Mouse (Mus musculus): Measurements from ENCODE around the gene Adamts20. TPM values are rescaled to one million over a fixed set of nuclear protein-coding genes. Genes with fewer than 3 reads are reported as not detected.
"Not testable (repeated sequence)": the region's sequence is repeated elsewhere in the genome, so short reads cannot be mapped to it uniquely, and the experiment has no call there.

Adamts20 gene
- not detected for polyA plus RNA-seq (2017; shearing (Covaris generic))

DNA sequence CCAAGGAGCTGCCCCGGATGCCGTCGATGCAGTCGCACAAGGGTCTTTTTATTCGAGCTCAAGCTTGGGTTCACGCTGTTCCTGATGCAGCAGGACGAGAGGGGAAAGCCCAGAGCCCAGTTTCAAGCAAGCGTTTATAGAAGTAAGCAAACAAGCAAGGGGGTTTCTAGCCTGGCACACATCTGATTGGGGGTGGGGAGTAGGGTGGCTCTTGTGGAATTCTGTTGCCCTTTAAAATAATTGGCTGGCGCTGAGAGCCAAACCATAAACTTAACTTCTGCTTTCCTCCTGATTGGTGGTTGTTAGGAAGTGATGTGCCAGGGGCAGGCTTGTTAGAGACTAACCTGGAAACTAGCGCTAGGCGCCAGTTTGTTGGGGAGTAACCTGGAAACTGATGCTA, at the start of gene Adamts20:
Gene Adamts20 (minus strand): TSS at position 101 of the 400 bp plus-strand sequence.
- no peak for ATAC-seq

DNA sequence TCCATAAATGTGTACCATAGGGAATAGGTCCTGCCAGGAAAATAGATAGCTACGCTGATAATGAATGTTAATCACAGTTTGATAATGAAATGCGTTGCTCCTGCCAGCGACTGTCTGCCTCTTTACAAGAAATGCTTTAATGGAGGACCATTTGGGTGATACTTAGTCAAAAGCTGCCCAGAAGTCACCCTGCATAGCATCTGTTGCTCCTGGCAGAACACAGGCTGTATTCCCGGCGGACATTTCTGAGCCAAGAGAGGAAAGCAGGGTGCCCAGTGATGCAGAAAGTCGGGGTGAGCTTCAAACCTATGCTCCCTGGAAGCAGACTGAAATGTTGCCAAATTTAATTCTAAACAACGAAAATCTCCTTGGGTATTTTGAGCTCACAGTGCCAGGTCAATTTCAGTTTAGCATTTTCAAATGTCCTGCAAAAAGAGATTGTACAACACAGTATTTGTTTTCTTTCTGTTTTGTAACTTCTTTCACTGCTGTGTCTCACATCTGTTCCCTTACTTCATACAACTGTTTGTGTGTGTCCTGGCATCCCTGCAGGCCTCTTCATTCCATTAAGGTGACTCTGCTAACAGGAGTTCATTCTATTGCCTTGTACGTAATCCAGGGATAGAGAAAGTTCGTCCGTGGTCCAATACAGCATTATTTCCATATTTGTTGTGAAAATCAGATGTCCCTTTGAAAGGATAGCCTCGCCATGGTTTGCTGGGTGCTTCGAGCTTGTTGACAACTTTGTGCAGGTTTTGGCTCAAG, 38.4 kb upstream of the Adamts20 start:
- ATAC-seq, result no peak

DNA sequence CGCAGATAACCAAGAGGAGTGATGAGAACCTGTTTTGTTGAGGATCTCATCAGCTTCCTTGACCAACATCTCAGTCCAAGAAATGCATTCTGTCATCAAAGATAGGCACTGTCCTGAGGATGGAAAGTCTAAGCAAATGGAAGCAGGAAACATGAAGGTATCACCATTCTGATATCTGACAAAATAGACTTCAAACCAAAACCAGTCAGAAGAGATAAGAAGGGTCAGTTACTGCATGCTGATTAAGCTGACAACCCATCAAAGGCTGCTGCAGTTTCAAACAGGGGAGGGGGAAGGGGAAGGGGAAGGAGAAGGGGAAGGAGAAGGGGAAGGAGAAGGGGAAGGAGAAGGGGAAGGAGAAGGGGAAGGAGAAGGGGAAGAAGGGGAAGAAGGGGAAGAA, 34.0 kb upstream of the Adamts20 start:
- ATAC-seq, result no peak

DNA sequence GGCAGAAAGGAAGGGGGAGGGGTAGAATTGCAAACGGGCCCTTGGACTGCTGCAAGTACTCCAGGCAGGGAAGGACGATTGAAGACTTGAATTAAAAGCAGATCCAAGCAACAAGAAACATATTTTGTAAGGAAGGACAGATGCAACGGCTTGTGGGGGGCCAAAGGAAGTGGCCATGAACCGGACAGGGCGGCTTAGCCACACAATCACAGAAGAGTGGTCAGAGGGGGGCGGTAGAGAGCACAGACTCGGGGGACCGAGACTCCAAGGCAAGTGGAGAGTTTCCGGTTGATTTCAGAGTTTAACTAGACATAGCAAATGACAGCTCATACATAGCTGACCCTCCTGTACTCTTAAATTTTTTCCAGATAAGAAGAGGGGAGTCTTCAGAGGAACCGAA, 30.7 kb upstream of the Adamts20 start:
- ATAC-seq, result no peak

DNA sequence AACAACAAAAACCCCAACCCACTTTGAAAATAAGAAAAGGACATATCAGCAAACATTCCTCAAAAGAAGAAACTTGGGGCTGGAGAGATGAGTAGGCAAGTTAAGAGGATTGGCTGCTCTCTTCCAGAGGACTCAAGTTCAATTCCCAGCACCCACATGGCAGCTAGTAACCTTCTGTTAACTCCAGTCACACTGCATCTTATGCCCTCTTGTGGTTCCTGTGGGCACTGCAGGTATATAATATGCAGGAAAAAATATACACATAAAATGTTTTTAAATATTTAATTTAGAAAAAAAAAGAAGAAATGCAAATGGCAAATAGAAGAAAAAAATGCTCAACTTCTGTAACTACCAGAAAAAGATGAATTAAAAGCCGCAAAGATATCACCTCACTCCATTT, 29.2 kb upstream of the Adamts20 start:
- no peak for ATAC-seq

DNA sequence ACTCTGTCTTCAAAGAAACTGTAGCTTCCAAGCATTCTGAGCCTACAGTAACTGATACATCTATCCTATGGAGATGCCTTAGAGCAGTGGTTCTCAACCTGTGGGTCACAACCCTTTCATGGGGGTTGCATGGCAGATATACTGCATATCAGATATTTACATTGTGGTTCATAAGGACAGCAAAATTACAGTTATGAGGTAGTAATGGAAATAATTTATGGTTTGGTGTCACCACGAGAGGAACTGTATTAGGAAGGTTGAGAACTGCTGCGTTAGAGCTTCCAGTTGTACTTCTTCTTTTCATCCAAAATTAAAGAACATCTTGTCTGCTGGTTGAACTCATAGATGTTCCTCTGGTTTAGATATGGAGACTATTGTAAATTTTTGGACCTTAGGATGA, 24.2 kb upstream of the Adamts20 start:
- no peak for ATAC-seq

DNA sequence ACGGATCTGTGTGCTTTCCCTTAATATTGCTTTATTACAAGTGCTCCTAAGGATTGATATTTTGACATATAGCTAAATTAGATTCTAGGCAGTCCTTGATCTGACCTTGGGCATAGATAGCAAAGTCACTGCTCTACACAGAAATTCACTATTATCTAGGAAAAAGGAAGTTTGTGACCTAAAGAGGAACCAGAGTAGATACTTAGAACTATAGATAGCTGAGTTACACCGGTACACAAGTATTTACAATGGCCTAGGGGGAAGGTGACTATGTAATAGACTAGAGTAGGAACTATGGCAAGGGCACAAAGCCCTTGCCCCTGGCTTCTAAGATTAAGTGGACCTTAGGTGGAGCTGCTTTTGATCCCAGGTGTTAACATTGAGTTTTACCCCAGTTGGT, 22.8 kb upstream of the Adamts20 start:
- ATAC-seq, result not testable (repeated sequence)

DNA sequence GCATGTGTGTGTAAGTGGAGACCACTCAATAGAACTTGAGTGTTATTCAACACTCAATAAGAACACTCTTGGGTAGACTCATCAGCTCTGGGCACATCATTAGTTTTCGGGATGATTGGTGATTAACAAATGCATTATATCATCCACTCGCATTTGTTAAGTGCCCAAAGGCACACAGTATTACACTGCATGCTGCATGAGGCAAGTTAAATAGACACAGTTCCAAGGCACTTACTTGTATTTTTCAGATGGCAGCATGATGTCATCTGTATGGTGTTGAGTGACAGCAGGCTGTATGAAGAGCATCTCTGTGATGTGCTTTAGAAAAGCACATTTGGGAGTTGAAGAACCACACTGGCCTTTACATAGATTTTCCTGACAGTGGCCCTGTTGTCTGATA, 17.3 kb upstream of the Adamts20 start:
- ATAC-seq, result no peak

DNA sequence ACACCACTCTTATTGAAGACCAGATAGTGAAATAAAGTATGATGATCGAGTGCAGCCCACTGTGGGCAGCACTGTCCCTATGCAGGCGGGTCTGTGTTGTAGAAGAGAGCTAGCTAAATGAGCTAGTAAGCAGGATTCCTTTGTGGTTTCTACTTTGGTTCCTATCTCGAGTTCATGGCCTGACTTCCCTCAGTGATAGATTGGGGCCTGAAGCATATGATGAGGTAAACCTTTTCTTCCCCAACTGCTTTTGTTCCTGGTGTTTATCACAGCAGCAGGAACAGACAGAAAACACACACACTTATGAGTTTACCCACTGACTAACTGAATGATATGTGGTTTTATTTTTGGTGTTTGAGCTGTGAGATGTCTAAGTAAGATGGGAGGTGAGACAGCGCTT, 15.6 kb upstream of the Adamts20 start:
- ATAC-seq, result no peak

DNA sequence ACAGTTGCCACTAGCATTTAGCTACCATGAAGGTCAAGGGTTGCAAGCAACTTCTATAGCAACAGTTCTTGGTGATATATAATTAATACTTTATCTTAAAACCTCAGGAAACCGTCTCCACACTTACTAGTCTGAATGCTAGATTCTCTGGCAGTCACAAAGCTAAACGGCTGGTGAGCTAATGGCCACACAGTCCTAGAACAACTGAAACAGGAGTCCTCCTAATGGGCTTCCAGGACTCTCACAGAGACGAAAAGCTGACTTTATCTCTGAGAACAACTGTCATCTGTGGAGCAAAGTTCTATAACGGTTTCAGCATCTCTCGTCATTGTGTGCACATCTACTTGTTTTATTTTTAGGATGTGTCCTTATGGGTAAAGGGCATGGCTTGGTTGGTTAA, 15.0 kb upstream of the Adamts20 start:
- no peak for ATAC-seq

DNA sequence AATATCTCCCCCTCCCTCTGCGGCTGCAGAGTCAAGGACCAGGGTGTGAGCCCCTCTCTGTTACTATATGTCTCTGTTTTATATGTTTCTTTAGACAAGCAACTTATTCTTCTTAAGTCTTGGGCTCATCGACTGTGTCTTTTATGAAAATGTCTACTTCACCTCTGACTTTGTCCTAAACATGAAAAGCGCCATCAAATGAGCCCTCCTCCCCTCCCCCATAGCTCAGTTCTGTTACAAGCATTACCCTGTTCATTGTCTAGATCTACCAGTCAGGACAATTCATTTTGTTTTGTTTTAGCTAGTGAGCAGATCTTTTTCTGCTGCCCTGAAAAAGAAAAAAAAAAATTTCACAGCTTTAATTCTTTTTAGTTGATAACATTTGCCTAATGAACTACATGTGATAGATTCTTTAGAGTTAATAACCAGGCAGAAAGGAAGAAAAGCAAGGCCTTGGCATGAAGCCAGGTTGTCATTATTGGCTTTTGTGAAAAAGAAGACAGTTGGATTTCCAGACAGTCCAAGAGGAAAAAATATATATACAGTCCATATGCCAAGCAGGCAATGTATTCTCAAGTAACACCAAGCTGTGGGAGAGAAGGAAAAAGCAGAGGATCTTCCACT, 14.4 kb upstream of the Adamts20 start:
- ATAC-seq, result no peak

DNA sequence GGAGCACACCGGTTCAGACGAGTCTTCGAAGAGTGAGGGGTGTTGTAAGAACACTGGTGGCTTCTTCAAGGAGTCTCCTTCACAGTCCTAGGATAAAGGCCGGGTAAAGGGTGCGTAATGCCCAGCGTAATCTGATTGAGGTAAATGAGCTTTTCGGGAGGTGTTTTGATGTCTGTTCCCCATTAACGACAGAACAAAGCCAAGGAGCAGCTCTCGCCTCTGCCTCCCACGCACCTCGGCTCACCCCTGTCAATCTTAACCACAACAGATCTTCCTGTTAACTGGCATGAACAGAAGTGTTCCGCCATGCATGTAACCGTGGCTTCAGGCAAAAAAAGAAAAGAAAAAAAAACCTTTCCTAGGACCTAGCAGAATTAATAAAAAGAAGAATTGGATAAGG, 13.5 kb upstream of the Adamts20 start:
- peak; percentile 87 for ATAC-seq

DNA sequence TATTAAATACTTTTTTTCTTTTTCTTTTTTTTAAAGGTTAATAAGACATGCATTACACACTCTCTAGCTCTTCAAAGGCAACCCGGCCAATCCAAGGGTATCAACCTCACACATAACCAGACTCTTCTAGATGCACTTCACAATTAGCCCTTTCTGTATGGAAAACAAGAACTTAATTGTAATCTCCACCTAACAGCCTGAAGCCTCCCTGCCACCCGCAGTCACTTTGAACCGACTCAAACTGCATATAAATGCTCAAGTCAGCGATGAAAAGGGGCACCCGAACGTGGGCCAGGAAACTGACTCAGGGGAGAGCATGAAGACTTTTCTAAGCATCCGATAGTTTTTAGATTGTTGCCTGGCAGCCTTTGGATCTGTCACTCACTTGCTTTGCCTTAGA, 12.1 kb upstream of the Adamts20 start:
- ATAC-seq, result no peak

DNA sequence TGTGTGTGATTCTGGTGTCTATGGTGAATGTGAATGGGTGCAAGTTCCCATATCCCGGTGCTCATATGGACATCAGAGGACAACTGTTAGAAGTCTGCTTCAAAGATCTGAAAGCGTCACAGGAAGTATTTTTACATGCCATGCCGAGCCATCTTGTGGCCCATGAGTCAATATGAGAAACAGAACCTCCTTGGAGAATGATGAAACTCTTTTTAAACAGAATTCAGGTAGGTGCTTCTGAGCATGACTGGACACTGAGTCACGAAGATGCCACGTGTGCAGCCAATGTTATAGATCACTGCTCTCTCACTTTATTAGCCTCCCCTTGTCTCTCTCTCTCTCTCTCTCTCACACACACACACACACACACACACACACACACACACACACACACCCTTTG, 10.8 kb upstream of the Adamts20 start:
- no peak for ATAC-seq

DNA sequence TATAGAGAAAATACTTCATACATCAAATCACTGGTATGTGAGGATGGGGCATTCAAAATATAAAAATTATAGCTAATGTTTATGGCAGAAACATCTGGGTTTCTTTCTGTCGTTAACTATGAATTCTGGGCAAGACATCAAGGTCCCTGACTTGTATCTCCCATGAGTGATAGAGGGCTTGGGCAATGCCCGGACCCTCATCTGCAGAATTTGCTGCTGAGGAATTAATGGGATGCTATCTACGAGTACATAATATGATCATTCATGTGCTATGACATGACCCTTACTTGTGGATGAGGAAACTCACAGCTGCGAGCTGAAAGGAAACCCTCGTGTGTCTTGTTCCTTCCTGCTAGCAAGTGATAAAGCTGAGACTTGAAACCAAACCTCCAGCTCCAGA, 5.1 kb upstream of the Adamts20 start:
- no peak for ATAC-seq

DNA sequence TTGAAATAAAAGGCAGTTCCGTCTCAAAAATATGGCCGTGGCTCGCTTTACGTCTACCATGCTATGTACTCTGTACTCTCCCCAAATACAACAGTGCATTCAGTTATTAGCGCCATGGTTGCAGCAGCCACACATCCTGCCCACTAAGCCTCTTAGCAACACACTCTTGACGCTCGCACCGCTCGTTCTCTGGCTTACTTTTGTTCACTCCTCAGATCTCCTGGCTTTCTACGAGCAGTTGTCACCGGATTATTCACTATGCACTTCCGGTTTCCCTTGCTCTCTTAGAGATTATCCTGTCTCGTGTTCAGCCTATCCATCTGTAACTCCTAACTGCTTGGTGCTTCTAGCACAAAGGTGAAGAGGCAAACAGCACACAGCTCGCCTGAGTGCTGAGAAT, 337 bp downstream of the Adamts20 start:
- no peak for ATAC-seq

DNA sequence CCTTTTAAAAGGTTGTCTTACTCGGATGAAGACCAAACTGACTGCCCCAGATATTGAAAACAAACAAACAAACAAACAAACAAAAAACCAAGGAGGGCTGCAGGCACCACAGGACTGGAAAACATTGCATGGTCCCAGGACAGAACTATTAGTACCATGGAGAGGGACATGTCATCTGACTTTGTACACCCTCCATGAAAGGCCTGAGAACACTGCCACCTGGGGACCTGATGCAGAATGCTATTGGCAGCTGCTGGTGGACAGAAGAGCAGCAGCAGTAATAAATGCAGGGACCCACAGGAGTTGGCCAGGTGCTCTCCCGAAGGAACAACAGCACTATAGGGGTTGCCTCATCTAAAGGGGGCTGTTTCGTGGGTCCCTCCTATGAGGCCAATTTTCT, 2.0 kb downstream of the Adamts20 start:
- no peak for ATAC-seq

DNA sequence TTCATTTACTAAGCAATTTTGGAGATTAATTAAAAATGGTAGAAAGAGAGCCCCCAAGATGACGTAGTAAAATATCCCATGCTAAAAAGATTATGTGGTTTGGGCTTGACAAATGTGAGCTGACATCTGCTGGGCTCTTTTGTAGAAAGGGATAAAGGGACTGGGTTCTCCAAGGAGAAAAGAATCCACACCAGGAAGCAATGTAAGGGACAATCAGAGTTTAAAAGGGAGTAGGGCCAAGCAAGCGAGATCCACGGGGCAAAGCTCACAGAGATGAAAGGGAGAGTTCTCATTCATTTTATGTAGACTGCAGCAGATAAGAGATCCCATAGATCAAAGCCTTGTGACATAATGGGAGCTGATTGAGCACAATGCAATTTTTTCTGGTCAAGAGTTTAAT, 3.0 kb downstream of the Adamts20 start:
- ATAC-seq, result no peak

DNA sequence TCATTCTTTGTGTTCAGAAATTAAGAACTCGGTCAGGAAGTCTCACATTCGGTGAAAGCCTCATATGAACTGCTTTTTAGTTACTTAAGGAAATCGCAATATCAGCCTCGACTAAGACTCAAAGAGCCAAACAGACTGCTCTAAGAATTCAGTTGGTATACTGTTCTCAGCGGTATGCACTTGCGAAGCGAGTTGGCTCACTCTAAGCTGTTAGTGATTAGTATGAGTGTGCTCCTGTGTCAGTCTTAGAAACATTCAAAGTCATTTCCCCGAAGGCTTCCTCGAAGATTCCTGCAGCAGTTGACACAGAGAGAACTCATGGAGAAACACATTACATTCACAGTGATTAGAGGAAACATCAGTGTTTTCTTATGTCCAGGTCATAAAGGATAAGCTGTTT, 4.1 kb downstream of the Adamts20 start:
- ATAC-seq, result no peak

DNA sequence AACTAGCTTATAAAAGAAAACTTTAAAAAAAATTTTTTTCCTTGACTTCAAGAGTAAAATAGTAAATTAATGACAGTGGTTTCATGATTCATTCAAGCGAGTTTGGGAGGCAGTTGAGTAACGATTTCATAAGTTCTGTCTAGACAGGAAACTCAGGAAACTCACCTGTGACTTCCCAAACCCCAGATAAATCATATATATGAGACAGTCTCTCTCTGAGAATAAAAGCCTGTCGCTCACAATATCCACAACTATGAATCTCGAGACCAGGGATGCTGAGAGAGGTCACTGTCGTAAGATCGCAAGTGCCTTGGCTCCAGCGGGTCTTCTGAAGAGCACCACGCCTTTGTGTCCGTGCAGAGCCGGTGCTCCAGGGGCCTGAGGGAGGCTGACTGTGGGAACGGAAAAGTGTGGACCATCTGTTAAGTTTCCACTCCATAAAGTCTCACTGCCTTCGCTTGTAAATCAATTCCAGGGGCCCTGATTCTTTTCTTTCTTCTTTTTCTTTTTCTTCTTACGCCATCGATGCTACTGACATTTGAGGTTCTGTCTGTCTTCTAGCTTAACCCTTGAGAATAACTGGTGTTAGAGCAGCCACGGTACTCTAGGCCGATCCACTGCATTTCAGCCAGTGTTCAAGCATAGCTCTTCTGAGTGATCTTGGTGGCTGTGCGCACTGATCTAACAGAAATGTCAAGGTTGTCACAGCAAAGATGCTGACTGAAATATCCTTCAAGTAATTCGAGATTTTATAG, 7.4 kb downstream of the Adamts20 start:
- no peak for ATAC-seq

DNA sequence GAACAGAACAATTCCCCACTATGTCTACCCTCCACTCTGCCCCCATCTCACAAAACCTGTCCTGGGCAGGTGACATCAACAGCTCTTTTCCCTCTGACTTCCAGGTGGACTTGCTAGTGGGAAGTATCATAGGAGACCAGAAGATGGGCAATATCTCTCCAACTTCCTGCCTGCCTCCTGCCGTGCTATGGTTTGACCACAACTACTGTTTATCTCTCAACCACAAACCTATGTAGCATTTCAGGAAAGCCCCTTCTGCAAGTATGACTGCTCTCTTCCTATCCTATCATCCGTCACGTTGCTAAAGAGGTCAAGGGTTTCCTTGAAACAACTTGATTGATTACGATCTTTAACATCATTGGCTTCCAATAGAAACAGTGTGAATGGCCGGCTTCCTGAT, 12.4 kb downstream of the Adamts20 start:
- no peak for ATAC-seq

DNA sequence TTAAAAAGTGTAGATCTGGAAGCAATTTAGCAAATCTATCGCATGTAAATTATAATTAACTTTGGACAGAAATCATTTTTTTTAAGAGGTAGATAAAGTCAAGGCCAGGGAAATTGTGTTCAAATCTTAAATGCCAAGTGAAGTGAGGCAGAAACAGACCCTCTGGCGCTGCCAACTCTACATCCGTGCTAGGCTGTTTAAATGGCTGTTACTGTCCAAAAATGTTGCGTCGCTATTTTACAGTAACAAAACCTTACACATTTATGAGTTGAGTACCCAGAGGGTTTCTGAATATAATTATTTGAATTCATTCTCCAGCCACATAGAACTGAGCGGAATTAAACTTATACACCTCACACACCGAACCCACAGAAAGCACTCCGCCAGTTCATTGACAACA, 13.6 kb downstream of the Adamts20 start:
- no peak for ATAC-seq

DNA sequence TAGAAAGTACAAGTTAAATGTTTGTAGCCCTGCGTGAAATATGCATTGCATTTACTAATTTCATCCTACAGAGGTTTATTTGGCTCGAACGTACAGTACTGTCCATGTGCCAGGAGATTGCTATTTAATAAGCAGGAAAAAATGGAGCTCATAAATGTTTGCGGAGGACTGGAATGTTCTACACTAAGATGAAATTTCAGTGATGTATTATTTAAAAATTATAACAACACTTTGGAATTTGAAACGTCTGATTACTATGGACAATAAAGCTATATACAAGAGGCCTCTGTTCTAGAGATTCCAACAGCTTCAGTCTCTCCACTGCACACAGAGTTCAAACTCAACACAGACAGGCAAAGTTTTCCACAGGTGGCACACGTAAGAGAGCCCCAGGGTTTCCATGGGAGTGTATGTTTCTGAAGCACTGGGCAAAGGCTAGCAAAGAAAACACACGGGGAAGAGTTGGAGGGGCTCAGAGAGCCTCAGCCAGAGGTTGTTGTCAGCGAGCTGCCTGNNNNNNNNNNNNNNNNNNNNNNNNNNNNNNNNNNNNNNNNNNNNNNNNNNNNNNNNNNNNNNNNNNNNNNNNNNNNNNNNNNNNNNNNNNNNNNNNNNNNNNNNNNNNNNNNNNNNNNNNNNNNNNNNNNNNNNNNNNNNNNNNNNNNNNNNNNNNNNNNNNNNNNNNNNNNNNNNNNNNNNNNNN, 20.6 kb downstream of the Adamts20 start:
- ATAC-seq, result no peak
